17 mouse cellular contexts compared by ENCODE assay signal in genomic region chr13:105002831-105003157, GRCm38 (mm10). TPM values are rescaled to one million over a fixed set of nuclear protein-coding genes. Genes with fewer than 3 reads are reported as not detected.
"Had no signal": no experiment of that assay in that cellular context is flagged by ENCODE, and none has a peak within 500 bp of the region (broad histone marks: within the 10 kb centered on the region; RNA-seq: fewer than 3 reads in every experiment).

No protein-coding gene starts in this region.

- H3K4me1 ChIP-seq: limb, embryonic 12.5 days; liver, embryonic 13.5 days; lung, embryonic 15.5 days; megakaryocyte, embryonic 14.5 days had no signal

- DNase-seq: kidney, adult 18-20 months; kidney, postnatal 10 days; kidney, postnatal 4 days; liver; liver, embryonic 13.5 days; liver, postnatal 0 days; lung, postnatal 14 days; retina, postnatal 1 day; right cerebral cortex, postnatal 4 days; spleen, adult 18-20 months; thymus, adult 18-20 months; thymus, postnatal 14 days had no signal

- H3K27me3 ChIP-seq: limb, embryonic 12.5 days; liver, embryonic 13.5 days; lung, embryonic 15.5 days; megakaryocyte, embryonic 14.5 days had no signal

- H3K4me3 ChIP-seq: limb, embryonic 12.5 days; liver, embryonic 13.5 days; lung, embryonic 15.5 days; megakaryocyte, embryonic 14.5 days had no signal

- H3K36me3 ChIP-seq: limb, embryonic 12.5 days; liver, embryonic 13.5 days; lung, embryonic 15.5 days had no signal

- ATAC-seq: liver, postnatal 0 days had no signal

- H3K27ac ChIP-seq: limb, embryonic 12.5 days; liver, embryonic 13.5 days; lung, embryonic 15.5 days; macrophage had no signal

- H3K9ac ChIP-seq: limb, embryonic 12.5 days; liver, embryonic 13.5 days; liver, postnatal 0 days; lung, embryonic 15.5 days had no signal

- H3K4me2 ChIP-seq: limb, embryonic 12.5 days; liver, embryonic 13.5 days; lung, embryonic 15.5 days had no signal

- H3K9me3 ChIP-seq: limb, embryonic 12.5 days; liver, embryonic 13.5 days; lung, embryonic 15.5 days; megakaryocyte, embryonic 14.5 days had no signal

RNA-seq across cellular contexts. Expression of gene Rgs7bp, which starts 51.9 kb away (rescaled TPM):
- total RNA-seq: neutrophil, adult 5-6 weeks had no signal
